Mouse (Mus musculus) olfactory bulb, adult 2 months (tissue): ENCODE measurements around the gene Cst13.

Experiments
- CTCF ChIP-seq: fragments of 200-500 bp; IDR thresholded peaks from 2 replicates; pipeline ENCODE4 v1.5.1; 2012; ENCODE audit warnings: low read depth, mild to moderate bottlenecking, low read length, moderate library complexity; ENCODE audit not compliant: insufficient read depth
- POLR2A ChIP-seq: fragments of 200-500 bp; IDR thresholded peaks from 2 replicates; pipeline ENCODE4 v1.6.1; 2012; ENCODE audit warnings: mild to moderate bottlenecking, low read depth, low read length, moderate library complexity; ENCODE audit not compliant: insufficient read depth

DNA sequence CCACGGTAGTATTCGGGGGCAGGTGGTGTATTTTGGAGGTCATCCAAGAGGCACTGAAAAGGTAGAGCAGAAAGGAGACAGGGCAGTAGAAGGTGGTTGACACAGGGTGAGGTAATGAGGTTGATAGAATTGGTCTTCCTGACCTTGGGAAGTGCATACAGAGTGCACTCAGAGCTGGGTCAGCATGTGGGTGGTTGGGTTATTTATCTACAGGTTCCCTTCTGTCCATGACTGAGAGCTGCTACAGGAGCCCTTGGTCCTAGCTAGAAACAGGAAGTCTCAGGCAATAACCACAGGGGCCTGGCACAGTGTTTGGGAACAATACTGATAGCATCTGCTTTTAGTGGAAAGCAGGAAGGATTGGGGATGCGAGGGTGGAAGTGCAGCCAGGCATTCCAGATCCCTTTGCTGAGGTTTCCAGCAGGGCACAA lies 18.4 kb upstream of the Cst13 start:
- no peak for TF ChIP-seq CTCF
- TF ChIP-seq POLR2A: no peak
